Mouse (Mus musculus) c-Kit-positive CD71-positive TER-119-positive erythroid progenitor cells, embryonic 14.5 days (primary cell): ENCODE measurements around the gene Tex45.

Source experiments
- DNase-seq: peaks from one replicate; pipeline ENCODE4 v3.0.0-alpha.2; 2013; ENCODE audit warnings: low spot score

Tex45 gene

DNA sequence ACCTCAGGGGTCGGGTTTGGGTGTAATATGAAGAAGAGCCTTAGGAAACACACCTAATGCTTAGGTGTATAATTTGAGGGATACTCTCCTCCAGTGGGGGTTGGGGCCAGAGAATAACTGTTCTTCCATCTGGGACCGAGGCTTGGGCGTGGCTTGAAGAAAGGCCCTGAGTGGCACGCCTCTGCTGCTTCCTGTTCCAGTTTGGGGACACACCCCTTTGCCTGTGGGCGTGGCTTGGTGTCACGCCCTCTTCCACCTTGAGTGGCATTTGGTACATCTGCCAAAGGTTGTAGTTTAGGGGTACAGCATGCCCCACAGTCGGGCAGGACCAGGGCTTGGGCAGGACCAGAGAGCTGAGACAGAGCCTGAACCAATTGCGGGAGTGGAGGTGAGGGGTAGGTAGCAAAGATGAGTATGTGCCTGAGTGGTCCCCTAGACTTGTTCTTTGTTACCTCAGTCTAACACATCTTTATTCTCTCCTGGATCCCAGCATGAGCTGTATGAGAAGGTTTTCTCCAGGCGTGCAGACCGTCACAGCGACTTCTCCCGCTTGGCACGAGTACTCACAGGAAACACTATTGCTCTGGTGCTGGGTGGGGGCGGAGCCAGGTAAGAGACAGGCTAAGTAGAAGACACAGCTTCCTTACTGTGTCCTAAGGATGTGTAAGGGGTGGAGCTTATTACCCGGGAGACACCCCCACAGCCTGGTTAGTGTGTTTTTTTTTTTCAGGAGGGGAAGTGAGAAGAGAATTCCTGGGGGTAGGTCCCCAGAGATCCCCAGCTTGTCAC, 65.6 kb downstream of the Tex45 start:
- DNase-seq: peak; percentile 78
